18 mouse cellular contexts compared by ENCODE assay signal in the genomic region with DNA sequence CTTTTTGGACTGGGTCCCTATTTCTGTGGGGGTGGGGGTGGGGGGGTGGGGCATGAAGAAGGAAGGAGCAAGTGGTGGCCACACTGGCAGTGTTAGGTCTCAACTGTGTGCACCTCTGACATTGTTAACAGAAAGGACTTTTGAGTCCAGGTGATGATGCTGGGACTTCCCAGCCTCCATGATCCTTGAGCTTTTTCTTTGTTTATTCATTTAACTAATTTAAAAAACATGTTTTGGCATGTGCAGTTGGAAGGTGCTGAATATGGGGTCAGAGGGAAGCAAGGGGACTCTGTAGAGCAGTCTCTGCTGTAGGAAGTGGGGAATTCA.
DNase-seq lines count a peak whose midpoint lies in the region; ATAC-seq and TF ChIP-seq lines count a peak whose summit lies in the region.
"Had no signal": no experiment of that assay in that cellular context is flagged by ENCODE, and none has a peak within 500 bp of the region (broad histone marks: within the 10 kb centered on the region; RNA-seq: fewer than 3 reads in every experiment).

No protein-coding gene starts in this region.

- H3K9ac ChIP-seq in kidney, embryonic 16.5 days (replicated peaks; ENCODE audit: low read length), result no peak overlapping the region
- H3K9ac ChIP-seq: hindbrain, embryonic 13.5 days; neural tube, embryonic 15.5 days had no signal

- no peak for TF ChIP-seq CTCF in E14TG2a.4 (conservative IDR thresholded peaks at IDR 0.05; ENCODE audit: low read length)

- peaks cover 79% of the 10 kb centered on the region for H3K4me1 ChIP-seq in heart, embryonic 10.5 days
- H3K4me1 ChIP-seq in kidney, embryonic 16.5 days (ENCODE audit: insufficient read depth, low read length), result peaks cover 75% of the 10 kb centered on the region
- H3K4me1 ChIP-seq in E14TG2a.4 (replicated peaks; ENCODE audit: low read depth, low read length), result peaks cover 97% of the 10 kb centered on the region
- H3K4me1 ChIP-seq in limb, embryonic 10.5 days, result peaks cover 78% of the 10 kb centered on the region

- no peaks in the 10 kb centered on the region for H3K36me3 ChIP-seq in heart, embryonic 10.5 days
- no peaks in the 10 kb centered on the region for H3K36me3 ChIP-seq in kidney, embryonic 16.5 days (ENCODE audit: insufficient read depth, low read length)
- peaks cover 17% of the 10 kb centered on the region for H3K36me3 ChIP-seq in E14TG2a.4 (ENCODE audit: insufficient read depth, low read length)
- H3K36me3 ChIP-seq in limb, embryonic 10.5 days, result no peaks in the 10 kb centered on the region
- H3K36me3 ChIP-seq: hindbrain, embryonic 13.5 days; neural tube, embryonic 15.5 days had no signal

- H3K9me3 ChIP-seq in heart, embryonic 10.5 days, result no peaks in the 10 kb centered on the region
- no peaks in the 10 kb centered on the region for H3K9me3 ChIP-seq in kidney, embryonic 16.5 days (ENCODE audit: low read length)
- H3K9me3 ChIP-seq in E14TG2a.4 (ENCODE audit: low read length), result no peaks in the 10 kb centered on the region
- H3K9me3 ChIP-seq in limb, embryonic 10.5 days (replicated peaks), result no peaks in the 10 kb centered on the region
- H3K9me3 ChIP-seq: hindbrain, embryonic 13.5 days; neural tube, embryonic 15.5 days had no signal

- H3K27me3 ChIP-seq in heart, embryonic 10.5 days (ENCODE audit: insufficient read depth, poor library complexity, severe bottlenecking), result no peaks in the 10 kb centered on the region
- no peaks in the 10 kb centered on the region for H3K27me3 ChIP-seq in kidney, embryonic 16.5 days (ENCODE audit: insufficient read depth, low read length)
- no peaks in the 10 kb centered on the region for H3K27me3 ChIP-seq in E14TG2a.4 (ENCODE audit: insufficient read depth, low read length)
- no peaks in the 10 kb centered on the region for H3K27me3 ChIP-seq in limb, embryonic 10.5 days (ENCODE audit: low read depth, poor library complexity, severe bottlenecking)
- H3K27me3 ChIP-seq: CH12.LX; hindbrain, embryonic 13.5 days; neural tube, embryonic 15.5 days had no signal

- no peak overlapping the region for H3K4me3 ChIP-seq in heart, embryonic 10.5 days
- no peak overlapping the region for H3K4me3 ChIP-seq in kidney, embryonic 16.5 days (ENCODE audit: low read length)
- 0 out of 2 replicates have a peak overlapping the region, but pooled peaks have one; percentile 23 for H3K4me3 ChIP-seq in E14TG2a.4 (replicated peaks; ENCODE audit: low read length)
- no peak overlapping the region for H3K4me3 ChIP-seq in limb, embryonic 10.5 days
- H3K4me3 ChIP-seq: hindbrain, embryonic 13.5 days; neural tube, embryonic 15.5 days had no signal

- intact Hi-C loops in heart, postnatal 10 days (cut with DNase I), result no loop called here
- intact Hi-C loops in left cerebral cortex, postnatal 10 days (cut with DNase I), result no loop called here

- no peak for DNase-seq in heart, embryonic 10.5 days (ENCODE audit: low spot score)
- no peak for DNase-seq in heart, postnatal 10 days
- no peak for DNase-seq in kidney, adult 11 months
- no peak for DNase-seq in limb, embryonic 10.5 days (ENCODE audit: low spot score)
- DNase-seq in left cerebral cortex, postnatal 10 days (ENCODE audit: extremely low spot score in 1 of 2, low spot score in 2 of 2), result no peak
- DNase-seq: cerebellum, adult 18-20 months; cerebellum, postnatal 36 days; gastrocnemius, postnatal 36 days; layer of hippocampus, postnatal 36 days; lung, postnatal 14 days; thymus, adult 2 months had no signal

- H3K4me2 ChIP-seq in kidney, embryonic 16.5 days (replicated peaks; ENCODE audit: low read depth, low read length), result no peak overlapping the region
- H3K4me2 ChIP-seq: hindbrain, embryonic 13.5 days; neural tube, embryonic 15.5 days had no signal

- 0 out of 2 replicates have a peak overlapping the region, but pooled peaks have one; percentile 75 for H3K27ac ChIP-seq in heart, embryonic 10.5 days
- peak overlapping the region; percentile 77 for H3K27ac ChIP-seq in kidney, embryonic 16.5 days (ENCODE audit: low read length)
- peak overlapping the region; percentile 68; the same call in 1 of the 2 replicates for H3K27ac ChIP-seq in limb, embryonic 10.5 days
- H3K27ac ChIP-seq: hindbrain, embryonic 13.5 days; neural tube, embryonic 15.5 days had no signal

- ATAC-seq in kidney, embryonic 16.5 days (ENCODE audit: low FRiP score, low TSS enrichment), result no peak; the same call in 1 of the 2 replicates
- ATAC-seq: forebrain, embryonic 14.5 days; midbrain, embryonic 16.5 days had no signal
